Mouse (Mus musculus) gastrocnemius, adult 2 months (tissue): Measurements from ENCODE around the gene Sars2. TPM values are rescaled to one million over a fixed set of nuclear protein-coding genes. Genes with fewer than 3 reads are reported as not detected.

Experiments
- DNase-seq: peaks from one replicate; pipeline ENCODE4 v3.0.0; 2022
- H3K27ac ChIP-seq: fragments of 200-600 bp; 2 replicates; pipeline ENCODE4 v1.8.1; 2022; ENCODE audit warnings: mild to moderate bottlenecking
- H3K4me3 ChIP-seq: fragments of 200-600 bp; 2 replicates; pipeline ENCODE4 v1.8.1; 2022; ENCODE audit warnings: mild to moderate bottlenecking, moderate library complexity
- CTCF ChIP-seq: fragments of 200-600 bp; IDR thresholded peaks from 2 replicates; pipeline ENCODE4 v1.8.1; 2022; ENCODE audit warnings: antibody characterized with exemption, mild to moderate bottlenecking, moderate library complexity
- intact Hi-C: fragments of 180-260 bp; cut with DNase I; formaldehyde crosslinking; loops from one replicate; pipeline ENCODE4 v1.15.1; 2025
- total RNA-seq, 2 experiments: library from RNA; stranded (reverse); gene quantifications; 2 replicates each; pipeline ENCODE4 v1.2.3; 2021

The Sars2 gene
- total RNA-seq, 2 experiments from 2014 or later: 11.7 to 14.7 TPM

DNA sequence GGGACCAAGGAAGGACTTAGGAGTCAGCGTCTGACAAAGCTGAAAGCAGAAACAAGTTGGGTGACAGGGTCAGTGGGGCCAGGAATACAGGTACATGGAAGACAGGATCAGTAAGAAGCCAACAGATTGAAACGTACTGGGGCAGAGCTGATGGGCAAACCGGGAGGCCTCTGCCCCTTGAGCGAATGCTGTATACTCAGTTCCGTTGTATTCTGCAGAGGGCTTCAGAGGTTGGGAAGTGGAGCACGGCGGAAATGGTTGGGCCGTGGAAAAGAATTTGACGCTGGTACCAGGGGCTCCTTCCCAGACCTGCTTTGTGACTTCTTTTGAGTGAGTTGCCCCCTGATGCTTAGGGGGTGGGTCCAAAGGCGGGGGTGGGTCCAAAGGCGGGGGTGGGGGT lies 8.6 kb upstream of the Sars2 start:
- TF ChIP-seq CTCF: no peak
- Histone ChIP-seq H3K27ac (no peak overlapping the region), H3K4me3 (peak overlapping the region; percentile 60)
- DNase-seq: no peak
- intact Hi-C loops: no loop called here

DNA sequence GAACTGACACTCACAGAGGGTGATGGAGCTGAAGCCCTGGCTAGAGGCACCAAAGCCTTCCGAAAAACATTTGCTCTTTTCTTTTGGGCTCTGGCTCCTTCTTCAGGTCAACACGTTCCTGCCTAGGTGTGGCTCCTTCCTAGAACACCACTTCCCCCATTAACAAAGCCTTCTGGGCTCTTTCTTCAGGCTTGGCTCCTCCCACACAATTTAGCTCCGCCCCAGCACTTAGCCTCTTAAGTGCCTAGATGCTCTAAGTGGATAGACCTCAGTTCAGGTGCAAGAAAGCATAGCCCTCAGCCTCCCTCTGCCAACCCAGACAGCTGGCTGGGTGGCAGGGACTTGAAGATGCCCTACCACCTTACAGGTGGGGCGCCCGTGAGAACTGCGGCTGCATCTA lies 6.1 kb upstream of the Sars2 start:
- intact Hi-C loops: no loop called here
- no peak for TF ChIP-seq CTCF

DNA sequence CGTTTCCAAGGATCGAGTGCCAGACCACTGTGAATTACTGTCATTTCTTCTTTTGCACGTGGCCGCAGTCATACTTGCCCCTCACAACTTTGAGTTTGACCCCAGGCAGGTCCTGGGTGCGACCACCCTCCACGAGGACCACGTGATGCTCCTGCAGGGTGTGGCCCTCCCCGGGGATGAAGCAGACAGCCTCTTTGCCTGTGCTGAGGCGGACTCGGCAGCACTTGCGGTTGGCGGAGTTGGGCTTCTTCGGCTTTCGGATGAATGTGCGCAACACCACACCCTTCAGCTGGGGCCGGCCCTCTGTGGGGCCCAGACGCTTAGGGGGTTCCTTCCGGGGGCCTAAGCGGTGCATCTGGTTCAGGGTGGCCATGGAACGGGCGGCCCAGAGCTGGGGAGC lies 2.0 kb upstream of the Sars2 start:
- Histone ChIP-seq H3K27ac (no peak overlapping the region), H3K4me3 (no peak overlapping the region)
- TF ChIP-seq CTCF: no peak
- intact Hi-C loops: no loop called here
- DNase-seq: no peak

More for the DNA sequence above, 6.1 kb upstream of the Sars2 start:
- Histone ChIP-seq H3K27ac (no peak overlapping the region), H3K4me3 (no peak overlapping the region)
- no peak for DNase-seq

- no peak for TF ChIP-seq CTCF
- H3K27ac ChIP-seq: peak overlapping the region; percentile 99
- DNase-seq: no peak
- peak overlapping the region; percentile 90 for H3K4me3 ChIP-seq
- intact Hi-C loops: no loop called here
These were observed 843 bp upstream of the Sars2 start for GRCm38 (mm10) chr7:28740949-28741348.

- intact Hi-C loops: no loop called here
- peak overlapping the region; percentile 90 for H3K4me3 ChIP-seq
- peak; percentile 47 for DNase-seq
- TF ChIP-seq CTCF: no peak
- H3K27ac ChIP-seq: peak overlapping the region; percentile 99
These were observed 454 bp upstream of the Sars2 start for GRCm38 (mm10) chr7:28741368-28741708.

GRCm38 (mm10) chr7:28749935-28750334 lies 8.1 kb downstream of the Sars2 start:
- intact Hi-C loops: no loop called here
- no peak for TF ChIP-seq CTCF
- DNase-seq: no peak
- Histone ChIP-seq H3K4me3 (no peak overlapping the region), H3K27ac (no peak overlapping the region)

GRCm38 (mm10) chr7:28756079-28756478 lies 14.3 kb downstream of the Sars2 start, which contains the start of gene Ccer2:
Gene Ccer2 (plus strand): TSS chr7:28756174.
- TF ChIP-seq CTCF: no peak
- Histone ChIP-seq H3K4me3 (no peak within 1 kb of the TSS), H3K27ac (no peak within 1 kb of the TSS)
- no peak for DNase-seq
- intact Hi-C loops: no loop called here

DNA sequence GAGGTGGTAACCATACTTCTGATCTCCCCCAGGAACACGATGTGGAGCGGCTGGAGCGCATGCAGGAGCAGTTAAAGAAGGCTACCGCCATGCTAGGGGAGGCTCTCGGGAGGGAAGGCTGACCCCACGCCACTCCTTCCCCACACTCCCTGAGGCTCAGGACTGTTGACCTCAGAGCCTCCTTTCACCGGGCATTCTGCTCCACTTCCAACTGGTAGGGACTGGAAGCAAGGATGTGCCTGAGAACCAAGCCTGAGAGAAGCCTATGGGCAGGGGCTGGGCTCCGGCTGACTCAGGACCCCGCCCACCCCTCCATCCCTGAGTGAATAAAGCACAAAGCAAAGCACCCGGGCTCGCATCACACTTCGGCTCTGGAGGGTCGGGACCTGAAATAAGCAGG lies 16.8 kb downstream of the Sars2 start:
- intact Hi-C loops: no loop called here
- DNase-seq: no peak
- Histone ChIP-seq H3K4me3 (no peak overlapping the region), H3K27ac (no peak overlapping the region)
- no peak for TF ChIP-seq CTCF

- no peak for TF ChIP-seq CTCF
- DNase-seq: no peak
- no peak overlapping the region for H3K4me3 ChIP-seq
- H3K27ac ChIP-seq: no peak overlapping the region
- intact Hi-C loops: loop anchor here (2.0 to 10.0 kb wide), 2 partner anchors 17 to 413 kb away; partner anchors contain the start of genes Ggn and Spred3
These were observed 20.1 kb downstream of the Sars2 start for GRCm38 (mm10) chr7:28761907-28762306.

DNA sequence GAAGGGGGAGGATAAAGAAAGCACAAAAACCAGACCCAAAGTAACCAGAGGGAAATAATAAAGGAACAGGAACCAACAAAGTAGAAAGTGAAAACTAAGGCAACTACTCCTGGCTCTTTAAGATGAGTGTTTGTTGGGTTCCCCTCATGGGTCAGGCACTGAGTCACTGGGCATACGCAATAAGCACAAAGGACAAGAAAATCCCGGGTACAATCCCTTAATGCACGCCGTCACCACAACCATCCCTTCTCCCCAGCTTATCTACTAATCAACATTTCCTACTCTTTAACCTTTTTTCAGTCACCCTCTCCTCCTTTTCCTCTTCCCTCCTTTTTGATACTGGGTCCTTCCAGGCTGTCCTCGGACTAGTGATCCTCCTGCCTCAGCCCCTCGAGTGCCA lies 23.4 kb downstream of the Sars2 start:
- intact Hi-C loops: loop anchor here (10.0 kb wide), 1 partner anchor 410 kb away; the partner anchor contains the start of genes Ggn and Spred3
- peak overlapping the region; percentile 91 for H3K4me3 ChIP-seq
- H3K27ac ChIP-seq: peak overlapping the region; percentile 97
- DNase-seq: no peak
- no peak for TF ChIP-seq CTCF

DNA sequence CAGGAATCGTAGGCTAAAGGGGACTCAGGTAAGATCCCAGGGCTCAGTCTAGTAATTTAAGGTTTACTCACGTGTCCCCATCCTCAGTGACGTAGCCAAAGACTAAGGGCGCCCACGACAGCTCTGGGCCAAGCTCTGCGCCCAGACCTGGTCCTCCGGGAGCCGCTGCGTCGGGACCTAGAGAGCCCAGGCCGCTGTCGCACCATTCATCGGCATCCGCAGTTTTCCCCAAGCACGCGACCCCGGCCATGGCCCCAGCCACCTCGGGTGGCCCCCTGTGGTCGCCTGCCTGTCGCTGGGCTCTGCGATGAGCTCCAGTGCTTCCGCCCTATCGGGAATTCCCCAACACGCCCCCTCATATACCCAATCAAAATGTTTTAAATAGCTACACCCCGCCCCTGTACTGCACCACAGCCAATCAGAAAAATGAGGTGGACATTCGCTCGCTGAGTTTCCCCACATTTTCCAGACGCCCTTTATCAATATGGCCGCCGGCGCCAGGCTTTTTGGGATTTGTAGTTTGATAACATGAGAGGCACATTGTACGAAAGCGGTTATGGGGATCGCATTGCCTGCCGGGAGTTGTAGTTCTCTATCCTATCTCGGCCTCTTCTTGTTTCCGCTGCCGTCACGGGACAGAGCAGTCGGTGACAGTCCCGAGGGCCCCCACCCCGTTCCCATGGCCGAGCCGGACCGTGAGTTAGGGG lies 24.5 kb downstream of the Sars2 start, which contains the start of gene Sirt2:
Gene Sirt2, plus strand, starts transcription at position 563 of the 707 bp plus-strand sequence.
- peak; percentile 97 for DNase-seq
- intact Hi-C loops: loop anchor here (10.0 kb wide), 1 partner anchor 408 kb away; the partner anchor contains the start of genes Ggn and Spred3
- H3K27ac ChIP-seq: peak within 1 kb of the TSS; percentile 97
- TF ChIP-seq CTCF: peak; percentile 26; the same call in 1 of the 2 replicates
- peak within 1 kb of the TSS; percentile 91 for H3K4me3 ChIP-seq

GRCm38 (mm10) chr7:28766910-28767309 lies 25.1 kb downstream of the Sars2 start:
- intact Hi-C loops: loop anchor here (10.0 kb wide), 1 partner anchor 408 kb away; the partner anchor contains the start of genes Ggn and Spred3
- Histone ChIP-seq H3K27ac (peak overlapping the region; percentile 97), H3K4me3 (peak overlapping the region; percentile 91)
- no peak for TF ChIP-seq CTCF
- no peak for DNase-seq

- H3K27ac ChIP-seq: peak within 1 kb of the TSS; percentile 97
- TF ChIP-seq CTCF: no peak
- DNase-seq: no peak
- peak within 1 kb of the TSS; percentile 91 for H3K4me3 ChIP-seq
- intact Hi-C loops: loop anchor here (10.0 kb wide), 1 partner anchor 407 kb away; the partner anchor contains the start of genes Ggn and Spred3
These were observed 25.7 kb downstream of the Sars2 start, which contains the start of gene Nfkbib for GRCm38 (mm10) chr7:28767462-28767965. Gene Nfkbib (minus strand): TSS chr7:28767512.
